Comparison of ENCODE assay signal across 13 mouse cellular contexts in the genomic region with DNA sequence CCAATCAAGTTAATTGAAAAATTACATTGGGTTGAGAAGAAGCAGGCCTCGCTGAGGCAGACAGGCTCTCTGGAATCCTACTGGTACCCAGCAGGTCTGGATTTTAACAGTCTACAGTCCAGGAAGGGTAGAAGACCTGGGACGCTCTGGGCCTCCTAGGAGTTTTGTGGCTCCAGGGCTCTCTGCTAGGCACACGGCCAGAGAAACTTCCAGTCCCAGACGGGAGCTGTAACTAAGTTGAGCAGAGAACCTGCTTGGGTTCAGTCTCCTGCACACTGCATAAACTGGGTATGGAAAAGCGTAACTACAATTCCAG. TPM values are rescaled to one million over a fixed set of nuclear protein-coding genes. Genes with fewer than 3 reads are reported as not detected.
A peak's percentile ranks its signal among the peaks of the same experiment; 100 is the strongest.
DNase-seq lines count a peak whose midpoint lies in the region; ATAC-seq lines count a peak whose summit lies in the region.
"Had no signal": no experiment of that assay in that cellular context is flagged by ENCODE, and none has a peak within 500 bp of the region (broad histone marks: within the 10 kb centered on the region; RNA-seq: fewer than 3 reads in every experiment).

No protein-coding gene starts in this region.

- DNase-seq in hindbrain, embryonic 11.5 days (ENCODE audit: low spot score) = no peak
- no peak for DNase-seq in hindbrain, embryonic 14.5 days (ENCODE audit: low spot score)
- no peak for DNase-seq in lung, postnatal 10 days
- DNase-seq in cerebellum, adult 8-10 months = no peak
- no peak for DNase-seq in urinary bladder, postnatal 10 days (ENCODE audit: low spot score)
- DNase-seq: adrenal gland, postnatal 25 days; cerebellum, adult 11 months had no signal

- no peaks in the 10 kb centered on the region for H3K36me3 ChIP-seq in hindbrain, embryonic 11.5 days (ENCODE audit: control insufficient read depth, insufficient read depth, low read length)
- H3K36me3 ChIP-seq in hindbrain, embryonic 14.5 days (replicated peaks; ENCODE audit: control insufficient read depth, insufficient read depth) = no peaks in the 10 kb centered on the region
- no peaks in the 10 kb centered on the region for H3K36me3 ChIP-seq in lung, embryonic 16.5 days (ENCODE audit: control insufficient read depth, insufficient read depth, low read length)
- H3K36me3 ChIP-seq in embryonic facial prominence, embryonic 15.5 days = no peaks in the 10 kb centered on the region
- no peaks in the 10 kb centered on the region for H3K36me3 ChIP-seq in limb, embryonic 15.5 days
- H3K36me3 ChIP-seq: neural tube, embryonic 12.5 days had no signal

- no peak overlapping the region for H3K4me2 ChIP-seq in hindbrain, embryonic 11.5 days (replicated peaks; ENCODE audit: low read depth, low read length)
- no peak overlapping the region for H3K4me2 ChIP-seq in hindbrain, embryonic 14.5 days (replicated peaks)
- no peak overlapping the region for H3K4me2 ChIP-seq in lung, embryonic 16.5 days (ENCODE audit: low read depth, low read length)
- H3K4me2 ChIP-seq in embryonic facial prominence, embryonic 15.5 days (replicated peaks) = peak overlapping the region; percentile 24; the same call in 1 of the 2 replicates
- H3K4me2 ChIP-seq in limb, embryonic 15.5 days = 0 out of 2 replicates have a peak overlapping the region, but pooled peaks have one; percentile 12
- H3K4me2 ChIP-seq: neural tube, embryonic 12.5 days had no signal

- H3K4me1 ChIP-seq in hindbrain, embryonic 11.5 days (replicated peaks; ENCODE audit: control insufficient read depth, insufficient read depth, low read length) = no peaks in the 10 kb centered on the region
- H3K4me1 ChIP-seq in hindbrain, embryonic 14.5 days (replicated peaks; ENCODE audit: control insufficient read depth, insufficient read depth, low read length) = peaks cover 12% of the 10 kb centered on the region
- H3K4me1 ChIP-seq in lung, embryonic 16.5 days (replicated peaks; ENCODE audit: control insufficient read depth, insufficient read depth, low read length) = peaks cover 57% of the 10 kb centered on the region
- H3K4me1 ChIP-seq in embryonic facial prominence, embryonic 15.5 days = peaks cover 67% of the 10 kb centered on the region
- H3K4me1 ChIP-seq in limb, embryonic 15.5 days = peaks cover 63% of the 10 kb centered on the region

- no peak overlapping the region for H3K4me3 ChIP-seq in hindbrain, embryonic 11.5 days (ENCODE audit: low read depth, low read length)
- H3K4me3 ChIP-seq in hindbrain, embryonic 14.5 days (replicated peaks; ENCODE audit: low read length) = no peak overlapping the region
- H3K4me3 ChIP-seq in lung, embryonic 16.5 days (ENCODE audit: low read length) = no peak overlapping the region
- H3K4me3 ChIP-seq in embryonic facial prominence, embryonic 15.5 days (replicated peaks) = no peak overlapping the region
- H3K4me3 ChIP-seq in limb, embryonic 15.5 days = no peak overlapping the region
- H3K4me3 ChIP-seq: neural tube, embryonic 12.5 days had no signal

- ATAC-seq in hindbrain, embryonic 11.5 days (ENCODE audit: low FRiP score) = no peak
- no peak for ATAC-seq in hindbrain, embryonic 14.5 days (ENCODE audit: low FRiP score)
- no peak for ATAC-seq in lung, embryonic 16.5 days (ENCODE audit: low read depth)
- ATAC-seq in embryonic facial prominence, embryonic 15.5 days (ENCODE audit: insufficient number of reproducible peaks, low FRiP score, low TSS enrichment, low read depth) = no peak
- ATAC-seq in limb, embryonic 15.5 days (ENCODE audit: insufficient number of reproducible peaks, low FRiP score, low TSS enrichment, low read depth) = 0 out of 2 replicates have a peak, but pooled peaks have one; percentile 17
- ATAC-seq: forebrain, embryonic 16.5 days had no signal

- WGBS in hindbrain, embryonic 11.5 days = 54% methylated on average over 5 of the region's 5 CpGs
- 68% methylated on average over 5 of the region's 5 CpGs for WGBS in hindbrain, embryonic 14.5 days
- 30% methylated on average over 5 of the region's 5 CpGs for WGBS in lung, embryonic 16.5 days
- 16% methylated on average over 5 of the region's 5 CpGs for WGBS in embryonic facial prominence, embryonic 15.5 days
- 14% methylated on average over 5 of the region's 5 CpGs for WGBS in limb, embryonic 15.5 days

- H3K9ac ChIP-seq in hindbrain, embryonic 11.5 days (ENCODE audit: low read depth, low read length) = 0 out of 2 replicates have a peak overlapping the region, but pooled peaks have one; percentile 7
- no peak overlapping the region for H3K9ac ChIP-seq in hindbrain, embryonic 14.5 days
- H3K9ac ChIP-seq in lung, embryonic 16.5 days (ENCODE audit: low read length) = 0 out of 2 replicates have a peak overlapping the region, but pooled peaks have one; percentile 14
- no peak overlapping the region for H3K9ac ChIP-seq in embryonic facial prominence, embryonic 15.5 days
- H3K9ac ChIP-seq in limb, embryonic 15.5 days = no peak overlapping the region
- H3K9ac ChIP-seq: neural tube, embryonic 12.5 days had no signal

- H3K9me3 ChIP-seq in hindbrain, embryonic 11.5 days (ENCODE audit: control insufficient read depth, low read length) = no peaks in the 10 kb centered on the region
- H3K9me3 ChIP-seq in hindbrain, embryonic 14.5 days (ENCODE audit: control insufficient read depth, low read length) = no peaks in the 10 kb centered on the region
- no peaks in the 10 kb centered on the region for H3K9me3 ChIP-seq in lung, embryonic 16.5 days (ENCODE audit: control insufficient read depth, low read length)
- no peaks in the 10 kb centered on the region for H3K9me3 ChIP-seq in embryonic facial prominence, embryonic 15.5 days (replicated peaks)
- no peaks in the 10 kb centered on the region for H3K9me3 ChIP-seq in limb, embryonic 15.5 days
- H3K9me3 ChIP-seq: neural tube, embryonic 12.5 days had no signal

- H3K27me3 ChIP-seq in hindbrain, embryonic 11.5 days (ENCODE audit: control insufficient read depth, insufficient read depth, low read length) = no peaks in the 10 kb centered on the region
- H3K27me3 ChIP-seq in hindbrain, embryonic 14.5 days (ENCODE audit: control insufficient read depth, insufficient read depth, low read length) = no peaks in the 10 kb centered on the region
- H3K27me3 ChIP-seq in lung, embryonic 16.5 days (ENCODE audit: control insufficient read depth, insufficient read depth, low read depth, low read length) = no peaks in the 10 kb centered on the region
- H3K27me3 ChIP-seq in embryonic facial prominence, embryonic 15.5 days = no peaks in the 10 kb centered on the region
- no peaks in the 10 kb centered on the region for H3K27me3 ChIP-seq in limb, embryonic 15.5 days
- H3K27me3 ChIP-seq: CH12.LX; neural tube, embryonic 12.5 days had no signal

- no peak overlapping the region for H3K27ac ChIP-seq in hindbrain, embryonic 11.5 days (ENCODE audit: low read depth, low read length)
- no peak overlapping the region for H3K27ac ChIP-seq in hindbrain, embryonic 14.5 days
- peak overlapping the region; percentile 64 for H3K27ac ChIP-seq in lung, embryonic 16.5 days (ENCODE audit: low read length)
- peak overlapping the region; percentile 82 for H3K27ac ChIP-seq in embryonic facial prominence, embryonic 15.5 days (replicated peaks)
- peak overlapping the region; percentile 80 for H3K27ac ChIP-seq in limb, embryonic 15.5 days
- H3K27ac ChIP-seq: neural tube, embryonic 12.5 days had no signal

RNA-seq across cellular contexts. Expression of gene Kazn, which starts 17.5 kb away (rescaled TPM):
- polyA plus RNA-seq in hindbrain, embryonic 11.5 days (2014; fragmentation: Nextera tagmentation; extraction: Ambion mirVana) = 11.3 and 11.8 TPM in 2 replicates
- polyA plus RNA-seq in hindbrain, embryonic 14.5 days (2014; fragmentation: Nextera tagmentation; extraction: Ambion mirVana) = 18.5 and 24.0 TPM in 2 replicates
- 11.4 and 11.6 TPM in 2 replicates for polyA plus RNA-seq in lung, embryonic 16.5 days (2015; fragmentation: Nextera tagmentation; extraction: Ambion mirVana)
- polyA plus RNA-seq in embryonic facial prominence, embryonic 15.5 days (2015; fragmentation: Nextera tagmentation; extraction: Ambion mirVana) = 16.4 and 17.3 TPM in 2 replicates
- polyA plus RNA-seq in limb, embryonic 15.5 days (2015; fragmentation: Nextera tagmentation; extraction: Ambion mirVana) = 11.1 and 15.2 TPM in 2 replicates

Comparison
In these comparisons a context has a peak if more than half of its experiments do, and no peak if none do; other contexts are left out.
1. H3K9ac ChIP-seq: peak in hindbrain, embryonic 11.5 days (single experiment) and lung, embryonic 16.5 days (single experiment); none in hindbrain, embryonic 14.5 days (single experiment), embryonic facial prominence, embryonic 15.5 days (single experiment) and limb, embryonic 15.5 days (single experiment).
2. H3K27ac ChIP-seq: peak in lung, embryonic 16.5 days (single experiment), embryonic facial prominence, embryonic 15.5 days (single experiment) and limb, embryonic 15.5 days (single experiment); none in hindbrain, embryonic 11.5 days (single experiment) and hindbrain, embryonic 14.5 days (single experiment).
3. H3K4me2 ChIP-seq: peak in embryonic facial prominence, embryonic 15.5 days (single experiment) and limb, embryonic 15.5 days (single experiment); none in hindbrain, embryonic 11.5 days (single experiment), hindbrain, embryonic 14.5 days (single experiment) and lung, embryonic 16.5 days (single experiment).